Mouse (Mus musculus): ENCODE data around the gene Pam16.

DNA sequence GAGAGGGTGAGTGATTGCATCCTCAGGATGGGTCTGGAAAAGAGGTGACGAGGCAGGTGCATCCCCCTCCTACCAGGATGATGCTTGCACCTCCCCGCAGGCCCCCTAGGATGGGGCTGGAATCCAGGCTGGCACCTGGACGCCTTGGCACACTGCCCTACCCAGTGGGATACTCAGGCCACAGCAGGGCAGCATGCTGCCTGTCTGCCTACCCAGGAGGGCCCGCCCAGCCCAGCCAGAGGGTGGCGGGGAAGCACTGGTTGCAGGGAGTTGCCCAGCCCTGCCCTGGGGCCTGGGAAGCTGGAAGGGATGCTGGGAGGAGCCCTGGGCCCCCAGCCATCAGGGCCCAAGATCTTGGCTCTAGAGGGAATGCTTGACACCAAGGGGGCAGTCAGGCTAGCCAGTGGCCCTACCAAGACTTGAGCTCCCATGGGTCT lies 29.2 kb downstream of the Pam16 start:
- no peak for TF ChIP-seq CTCF (IDR thresholded peaks at IDR 0.05; ENCODE audit: borderline replicate concordance, insufficient read depth, low read depth, low read length)
- no peak for TF ChIP-seq POLR2A (IDR thresholded peaks at IDR 0.05; ENCODE audit: borderline replicate concordance, insufficient read depth, low read length)

Measured in cerebellum, adult 2 months (tissue).